Mouse (Mus musculus) liver, adult (tissue): ENCODE measurements around the gene Slc39a13.

Experiments
- GATA4 ChIP-seq: IDR thresholded peaks from 2 replicates; pipeline ENCODE4 v1.6.1; 2014; ENCODE audit warnings: mild to moderate bottlenecking, low read length; ENCODE audit not compliant: insufficient replicate concordance

Gene Slc39a13

DNA sequence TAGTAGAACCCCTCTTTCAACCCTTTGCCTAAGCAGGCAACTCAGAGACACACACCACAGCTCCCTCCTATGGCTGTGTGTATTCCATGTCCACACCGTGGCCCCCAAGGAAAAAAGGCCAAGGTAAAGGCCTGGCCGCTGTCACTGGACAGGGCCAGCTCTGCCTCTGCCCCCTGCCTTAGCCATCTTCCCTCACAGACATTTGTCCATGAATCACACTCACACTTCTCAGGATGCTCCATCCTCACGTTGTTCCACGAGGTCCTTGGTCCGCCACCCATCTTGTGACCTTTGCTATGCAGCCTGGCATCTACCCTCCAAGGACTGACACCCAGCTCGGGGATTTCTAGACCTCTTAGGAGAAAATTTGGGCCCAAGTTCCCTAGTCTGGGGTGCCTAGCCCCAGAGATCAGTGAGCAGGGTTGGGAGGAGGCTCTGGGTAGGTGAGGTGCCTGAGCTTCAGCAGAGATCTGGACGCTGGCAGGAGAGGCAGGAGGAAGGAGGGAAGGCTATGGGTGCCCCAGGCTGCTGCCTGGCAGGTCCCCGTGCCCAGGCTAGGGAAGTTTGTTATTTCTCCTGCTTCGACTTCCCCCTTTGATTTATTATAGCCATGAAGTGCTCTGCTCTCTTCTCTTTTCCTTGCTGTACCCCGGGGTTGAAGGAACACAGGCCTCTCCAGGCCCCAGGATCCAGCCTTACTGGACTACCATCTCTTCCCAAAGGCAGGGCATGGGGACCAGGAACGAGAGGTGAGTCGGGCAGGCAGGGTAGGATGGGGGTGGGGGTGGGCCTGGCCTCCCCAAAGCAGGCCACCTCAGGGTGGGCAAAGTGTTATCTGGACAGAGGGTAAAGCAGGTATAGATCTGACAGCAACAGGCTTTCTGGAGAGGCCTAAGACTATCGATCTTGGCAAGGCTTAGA, 11.8 kb upstream of the Slc39a13 start, which contains the start of gene Spi1:
Spi1 (plus strand) TSS at position 616 of the 921 bp plus-strand sequence.
- no peak for TF ChIP-seq GATA4

DNA sequence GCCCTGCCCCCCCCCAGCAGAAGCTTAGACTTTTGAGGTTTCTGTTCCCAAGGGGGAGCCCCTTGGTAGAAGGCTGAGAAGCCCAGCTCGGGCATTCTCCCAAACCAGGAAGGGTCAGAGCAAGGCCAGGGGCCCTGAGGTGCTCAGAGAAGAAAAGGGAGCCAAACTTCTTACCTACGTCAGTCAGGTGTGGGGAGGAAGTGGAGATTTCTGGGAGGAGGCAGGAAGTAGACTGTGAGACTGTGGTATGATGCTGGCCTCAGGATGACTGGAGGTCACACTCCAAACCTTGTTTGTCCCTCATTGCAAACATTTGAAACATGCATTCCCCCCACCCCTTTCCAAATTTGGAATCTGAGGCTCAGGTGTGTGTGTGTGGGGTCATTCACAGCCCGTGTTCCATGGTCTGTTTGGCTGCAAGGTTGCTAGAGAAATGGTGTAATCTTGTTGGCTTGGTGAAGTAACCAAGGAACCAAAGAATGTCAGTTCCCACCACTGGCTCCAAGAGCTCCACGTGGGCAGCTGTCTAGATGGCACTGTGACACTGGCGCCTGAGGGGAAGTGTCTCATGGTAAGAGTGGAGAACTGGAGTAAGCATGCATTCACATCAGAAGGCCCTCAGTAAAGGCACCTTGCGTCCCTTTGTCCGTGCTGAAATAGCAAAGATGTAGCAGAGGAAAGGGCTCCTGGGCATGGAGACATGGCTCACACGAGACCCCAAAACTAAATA, 10.7 kb upstream of the Slc39a13 start:
- no peak for TF ChIP-seq GATA4

DNA sequence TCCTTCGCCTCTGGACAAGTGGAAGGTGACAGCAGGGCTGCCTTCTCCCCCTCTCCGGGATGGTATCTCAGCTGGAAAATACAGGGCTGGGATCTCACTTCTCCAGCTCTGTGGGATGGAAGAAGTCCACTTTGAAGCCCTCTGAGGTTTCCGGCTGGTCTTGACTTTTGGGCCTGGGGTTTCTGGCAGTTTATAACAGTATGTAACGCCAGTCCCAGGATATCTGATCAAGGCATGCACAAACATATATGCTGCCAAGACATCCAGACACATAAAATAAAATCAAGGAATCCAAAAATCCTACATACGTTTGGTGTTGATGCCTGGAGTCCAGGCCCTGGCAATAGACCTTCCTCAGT, 8.8 kb upstream of the Slc39a13 start:
- TF ChIP-seq GATA4, result no peak

DNA sequence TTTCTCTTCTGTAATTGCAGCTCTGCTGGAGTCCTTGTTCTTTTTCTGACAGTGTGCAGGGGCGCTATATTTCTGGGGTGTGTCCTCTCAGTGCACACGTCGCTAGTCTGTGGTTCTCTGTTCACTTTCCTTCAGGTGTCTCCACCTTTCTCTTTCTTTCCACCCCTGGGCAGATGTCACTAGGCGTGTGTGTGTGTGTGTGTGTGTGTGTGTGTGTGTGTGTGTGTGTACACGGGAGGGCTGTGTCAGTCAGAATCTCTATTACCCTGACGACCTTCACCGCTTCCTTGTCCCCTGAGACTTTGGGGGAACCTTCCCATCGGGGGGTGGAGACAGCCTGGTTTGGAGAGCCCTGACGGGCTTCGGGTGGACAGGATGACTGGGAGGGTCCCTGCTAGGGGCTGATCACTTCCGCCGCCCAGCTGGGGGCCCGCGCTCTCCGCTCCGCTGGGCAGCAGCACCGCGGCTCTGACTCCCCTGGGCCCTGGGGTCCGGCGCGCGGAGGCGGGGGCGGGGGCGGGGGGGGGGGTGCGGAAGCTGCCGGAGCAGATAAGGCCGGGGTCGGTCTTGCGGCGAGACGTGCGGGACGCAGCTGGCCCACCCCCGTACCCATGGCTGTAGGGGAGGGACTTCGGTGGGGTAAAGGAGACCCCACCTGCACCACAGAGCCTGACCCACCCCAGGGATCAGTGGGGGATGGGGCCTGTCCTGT, 8.3 kb upstream of the Slc39a13 start:
- no peak for TF ChIP-seq GATA4

DNA sequence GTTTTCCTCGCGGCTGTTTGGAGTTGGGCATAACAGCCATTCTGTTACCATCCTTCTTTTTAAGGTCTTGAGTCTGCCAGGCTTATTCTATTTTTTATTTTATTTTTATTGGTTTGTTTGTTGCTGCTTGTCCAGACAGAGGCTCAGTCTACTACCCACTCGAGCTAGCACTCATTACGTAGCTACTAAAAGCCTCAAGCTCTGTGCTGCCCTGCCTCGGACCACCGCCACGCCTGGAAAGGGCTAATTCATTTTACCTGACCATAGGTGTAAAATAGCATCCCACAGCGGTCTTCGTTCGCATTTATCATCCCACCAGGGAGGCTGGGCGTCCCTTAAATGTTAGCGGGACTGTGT, 7.7 kb upstream of the Slc39a13 start:
- TF ChIP-seq GATA4, result no peak

DNA sequence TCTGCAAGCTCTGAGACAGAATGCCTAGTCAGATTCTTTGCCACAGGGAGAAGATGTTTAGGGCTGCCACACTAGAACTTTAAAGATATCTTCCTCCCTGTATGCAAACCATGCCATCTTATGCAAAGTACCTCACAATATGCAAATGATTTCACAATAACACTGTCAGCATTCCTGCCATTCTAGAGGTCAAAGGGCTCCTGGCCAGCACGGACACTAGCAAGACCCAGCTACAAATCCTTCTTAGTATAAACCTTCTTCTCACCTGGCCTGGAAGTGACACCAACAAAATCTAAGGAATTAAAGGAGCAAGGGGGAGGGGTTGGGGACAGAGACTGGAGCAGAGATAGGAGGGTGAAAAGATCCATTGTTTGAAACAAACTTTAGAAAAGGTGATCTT, 1.9 kb upstream of the Slc39a13 start:
- no peak for TF ChIP-seq GATA4

DNA sequence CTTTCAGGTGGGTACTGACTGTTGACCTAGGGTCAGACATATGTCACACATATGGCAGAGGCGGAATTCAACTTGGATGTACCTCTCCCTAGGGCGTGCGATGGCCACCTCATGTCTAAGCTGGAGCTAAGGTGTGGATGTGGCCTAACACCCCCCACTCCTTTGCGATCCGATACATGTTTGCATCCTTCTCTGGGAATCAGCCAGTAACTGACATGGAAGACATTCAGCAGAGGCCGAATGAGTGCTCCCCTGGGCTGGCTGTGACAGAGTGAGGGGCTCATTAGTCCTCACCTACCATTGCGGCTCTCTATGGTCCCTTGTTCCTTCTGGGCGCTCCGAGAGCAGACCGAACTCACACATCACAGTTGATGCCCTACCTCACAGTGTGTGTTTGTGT, 842 bp upstream of the Slc39a13 start:
- TF ChIP-seq GATA4, result no peak

DNA sequence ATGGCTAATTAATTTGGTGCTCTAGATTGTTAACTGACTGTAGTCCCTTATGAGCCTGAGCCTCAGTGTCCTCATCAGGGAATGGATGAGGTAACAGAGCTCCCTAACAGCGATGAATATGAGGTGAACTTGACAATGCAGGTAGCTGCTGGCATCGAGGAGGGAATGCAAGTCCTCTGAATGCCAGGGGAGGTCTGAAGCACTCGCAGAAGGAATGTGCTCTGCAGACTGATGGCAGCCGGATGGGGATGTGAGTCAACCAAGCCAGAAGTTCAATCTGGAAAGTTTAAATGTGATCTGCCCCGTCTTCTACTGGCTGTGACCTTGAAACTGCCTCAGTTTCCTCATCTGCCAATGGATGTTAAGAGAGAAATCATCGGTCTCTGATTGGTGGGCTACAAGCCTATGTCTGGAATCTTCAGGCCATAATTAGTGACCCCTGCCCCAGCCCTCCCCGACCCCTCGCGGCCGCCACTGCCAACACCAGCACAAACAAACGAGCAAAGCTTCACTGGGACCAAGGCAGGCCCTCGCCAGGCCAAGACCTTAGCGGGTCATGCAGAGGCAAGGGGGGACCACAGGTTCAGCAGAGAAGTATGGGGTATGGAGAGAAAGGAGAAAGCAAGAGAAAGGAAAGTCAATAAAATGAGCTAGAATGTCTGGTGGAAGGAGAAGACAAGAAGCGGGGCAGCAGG, 764 bp downstream of the Slc39a13 start:
- TF ChIP-seq GATA4, result no peak

DNA sequence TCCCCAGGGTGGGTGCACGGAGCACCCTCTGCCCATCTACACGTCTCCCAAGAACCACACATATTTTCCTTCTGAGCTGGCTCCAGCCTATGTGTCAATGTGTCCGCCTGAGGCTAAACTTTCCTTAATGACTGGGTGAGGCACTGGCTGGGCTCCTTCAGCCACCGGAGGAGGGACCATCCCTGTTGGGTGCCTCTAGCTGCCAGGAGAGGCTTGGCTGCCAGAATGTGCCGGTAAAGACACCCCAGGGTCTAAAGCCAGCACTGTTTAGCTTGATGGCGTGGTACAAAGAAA, 1.4 kb downstream of the Slc39a13 start:
- no peak for TF ChIP-seq GATA4

DNA sequence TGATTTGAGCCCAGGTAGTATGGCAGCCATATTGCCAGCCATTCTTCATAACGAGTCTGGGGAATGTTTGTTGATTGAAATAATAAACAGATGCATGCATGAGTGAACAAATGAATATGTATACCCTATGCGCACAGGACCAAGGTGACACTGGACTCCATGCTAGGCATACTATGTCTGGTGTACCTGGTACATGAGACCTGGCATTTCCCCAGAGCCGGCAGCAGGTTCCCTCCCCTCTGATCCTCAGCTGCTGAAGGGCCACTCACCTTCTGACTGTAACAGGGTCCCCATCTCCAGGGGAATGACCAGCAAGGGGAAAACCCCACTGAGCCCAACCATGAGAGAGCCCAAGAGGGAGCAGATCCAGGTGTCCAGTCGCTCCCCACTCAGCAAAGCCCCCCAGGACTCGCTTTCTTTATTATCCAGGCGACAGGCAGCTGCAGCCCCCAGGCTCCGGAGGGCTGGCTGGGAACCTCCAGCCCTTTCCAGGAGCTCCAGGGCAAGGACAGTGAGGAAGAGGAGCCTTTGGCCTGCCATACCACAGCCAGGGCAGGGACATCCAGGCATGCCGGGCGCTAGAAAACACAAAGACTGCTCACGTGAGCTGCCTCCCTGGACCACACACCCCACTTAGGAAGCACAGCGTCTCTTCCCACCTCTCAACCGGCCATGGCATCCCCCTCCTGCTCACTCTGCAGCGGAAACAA, 1.9 kb downstream of the Slc39a13 start:
- no peak for TF ChIP-seq GATA4

DNA sequence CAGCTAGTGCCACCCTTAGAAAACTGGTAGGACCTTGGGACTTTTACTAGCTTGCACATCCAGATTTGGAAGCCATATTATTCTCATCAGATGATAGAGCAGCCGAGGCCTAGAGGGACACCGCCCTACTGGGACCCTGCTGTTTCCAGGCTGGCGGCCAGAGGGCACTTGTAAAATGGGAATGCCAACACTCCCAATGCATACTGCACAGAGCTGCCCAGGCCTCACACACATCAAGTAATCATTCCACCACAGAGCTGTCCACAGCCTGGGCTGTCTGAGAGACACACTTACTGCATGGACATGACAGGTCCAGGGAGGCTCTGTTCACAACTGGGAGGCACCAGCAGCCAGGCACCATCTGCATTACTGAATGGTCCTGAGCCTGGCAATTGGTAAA, 3.8 kb downstream of the Slc39a13 start:
- TF ChIP-seq GATA4, result no peak

DNA sequence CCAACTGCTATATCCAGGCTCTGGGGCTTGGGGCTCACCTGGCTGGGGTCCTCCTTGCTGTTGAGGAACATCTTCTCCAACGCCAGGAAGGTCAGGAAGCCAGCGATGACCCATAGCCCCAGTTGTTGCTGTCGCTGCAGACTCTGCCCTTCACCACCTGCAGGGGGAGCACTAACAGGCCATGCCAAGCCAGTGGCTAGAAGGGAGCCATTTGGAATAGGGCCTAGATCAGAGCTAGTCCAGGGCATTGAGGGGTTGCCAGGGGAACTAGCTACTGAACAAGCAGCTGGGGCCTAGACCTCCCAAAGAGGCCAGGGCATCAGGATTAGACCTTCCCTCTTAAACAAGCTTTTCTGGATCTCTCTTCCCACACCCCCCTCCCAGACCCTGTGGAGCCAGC, 4.7 kb downstream of the Slc39a13 start:
- no peak for TF ChIP-seq GATA4

DNA sequence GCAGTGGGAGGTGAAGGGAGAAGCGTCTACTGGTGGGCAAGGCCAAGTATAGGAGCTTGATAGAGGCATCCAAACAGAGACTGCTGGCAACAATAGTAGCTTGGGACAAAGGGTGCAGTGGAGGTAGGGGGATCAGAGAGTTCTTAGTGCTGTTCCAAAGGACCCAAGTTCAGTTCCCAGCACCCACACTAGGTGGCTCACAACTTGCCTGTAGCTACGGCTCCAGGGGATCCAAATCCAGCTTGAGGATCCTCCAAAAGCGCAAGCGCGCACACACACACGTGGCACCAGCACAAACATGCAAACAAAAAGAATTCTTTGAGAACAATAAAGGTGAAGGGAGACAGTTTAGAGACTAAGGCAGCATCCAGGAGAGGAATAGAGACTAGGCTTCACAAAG, 6.0 kb downstream of the Slc39a13 start:
- no peak for TF ChIP-seq GATA4

DNA sequence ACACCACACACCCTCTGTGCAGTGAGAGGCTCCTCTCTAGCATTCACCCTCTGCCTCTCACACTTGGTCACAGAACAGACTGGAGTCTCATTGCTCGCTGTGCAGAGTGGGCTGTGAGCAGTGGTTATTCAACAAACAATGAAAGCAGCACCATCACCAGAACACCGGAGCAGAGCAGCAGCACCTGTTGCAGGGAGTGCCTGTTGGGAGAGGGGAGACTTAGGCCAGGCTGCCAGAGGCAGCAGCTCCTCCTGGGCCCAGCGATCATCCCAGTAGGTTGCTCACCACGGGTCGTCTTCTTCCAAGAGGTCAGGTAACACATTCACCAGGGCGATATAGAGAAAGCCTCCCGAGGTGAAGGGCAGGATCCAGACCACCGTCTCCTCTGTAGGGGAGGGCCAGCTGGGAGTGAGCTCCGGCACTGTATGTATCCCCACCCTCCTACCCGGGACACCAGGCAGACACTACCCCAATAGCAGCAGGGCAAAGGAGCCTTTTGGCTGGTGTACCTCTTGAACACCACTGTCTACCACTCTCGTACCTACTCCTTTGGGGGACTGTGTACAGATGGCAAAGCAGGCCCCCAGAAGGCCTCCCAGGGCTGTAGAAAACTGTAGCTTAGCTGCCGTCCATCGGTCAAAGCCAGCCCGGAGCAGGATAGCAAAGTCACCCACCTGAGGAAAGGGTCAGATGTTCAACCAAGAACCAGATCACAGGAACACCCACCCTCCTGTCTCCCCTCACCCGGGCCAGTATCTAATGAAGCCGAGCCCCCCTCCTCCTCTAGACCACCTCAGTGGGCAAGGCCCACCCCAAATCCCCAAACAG, 7.2 kb downstream of the Slc39a13 start:
- no peak for TF ChIP-seq GATA4
